Mouse (Mus musculus) limb, embryonic 13.5 days (tissue): Measurements from ENCODE around the gene Flt3. TPM values are rescaled to one million over a fixed set of nuclear protein-coding genes. Genes with fewer than 3 reads are reported as not detected.

Experiments
- ATAC-seq: fragments of 200-750 bp; cut with Nextera tagmentation; 2 replicates; pipeline ENCODE4 v1.8.0; 2017; ENCODE audit warnings: low read depth, moderate number of reproducible peaks, moderate TSS enrichment; ENCODE audit not compliant: low FRiP score
- H3K27ac ChIP-seq: fragments of 300-500 bp; sonication (generic); 2 replicates; pipeline ENCODE4 v1.5.1; 2015; ENCODE audit warnings: inconsistent platforms, mild to moderate bottlenecking, moderate library complexity
- H3K27me3 ChIP-seq: fragments of 300-500 bp; sonication (generic); 2 replicates; pipeline ENCODE4 v1.6.1; 2015; ENCODE audit warnings: mild to moderate bottlenecking, inconsistent platforms
- H3K36me3 ChIP-seq: fragments of 300-500 bp; sonication (generic); 2 replicates; pipeline ENCODE4 v1.6.1; 2015; ENCODE audit warnings: inconsistent platforms, mild to moderate bottlenecking, moderate library complexity
- H3K4me1 ChIP-seq: fragments of 300-500 bp; sonication (generic); 2 replicates; pipeline ENCODE4 v1.6.1; 2015; ENCODE audit warnings: inconsistent platforms
- H3K4me2 ChIP-seq: fragments of 300-500 bp; sonication (generic); replicated peaks from 2 replicates; pipeline ENCODE4 v1.6.1; 2015; ENCODE audit warnings: inconsistent platforms, mild to moderate bottlenecking, moderate library complexity
- H3K4me3 ChIP-seq: fragments of 300-500 bp; sonication (generic); 2 replicates; pipeline ENCODE4 v1.5.1; 2015; ENCODE audit warnings: moderate library complexity, mild to moderate bottlenecking, inconsistent platforms
- H3K9ac ChIP-seq: fragments of 300-500 bp; sonication (generic); 2 replicates; pipeline ENCODE4 v1.6.1; 2015; ENCODE audit warnings: mild to moderate bottlenecking, inconsistent platforms
- H3K9me3 ChIP-seq: fragments of 300-500 bp; sonication (generic); 2 replicates; pipeline ENCODE4 v1.6.1; 2016; ENCODE audit warnings: inconsistent platforms
- WGBS: fragments of 180-500 bp; shearing (Covaris S2); methylation state at CpG from one replicate; pipeline ENCODE4 v1.1.7; 2015; 5-methylcytosine and 5-hydroxymethylcytosine counted together
- polyA plus RNA-seq: library from polyadenylated mRNA; unstranded; fragments of >200 nt; fragmentation: Nextera tagmentation; extraction: Ambion mirVana; gene quantifications from 2 replicates; pipeline ENCODE4 v1.2.1, GENCODE M21; 2015

The Flt3 gene
- polyA plus RNA-seq, 1 experiment from 2014 or later, result 0.17 TPM

GRCm38 (mm10) chr5:147368221-147368620 lies 32.1 kb downstream of the Flt3 start:
- WGBS, result 87% methylated on average over 6 of the region's 6 CpGs
- no peak for ATAC-seq

GRCm38 (mm10) chr5:147365995-147366765 lies 34.1 kb downstream of the Flt3 start:
- H3K4me1 ChIP-seq, result no peaks in the 10 kb centered on the region
- H3K27me3 ChIP-seq, result peaks cover 3% of the 10 kb centered on the region; the same call in 1 of the 2 replicates
- no peak overlapping the region for H3K9ac ChIP-seq
- H3K4me2 ChIP-seq, result peak overlapping the region; percentile 16; the same call in 1 of the 2 replicates
- no peaks in the 10 kb centered on the region for H3K9me3 ChIP-seq
- 52% methylated on average over 16 of the region's 16 CpGs for WGBS
- no peak for ATAC-seq
- H3K27ac ChIP-seq, result no peak overlapping the region
- H3K4me3 ChIP-seq, result no peak overlapping the region
- H3K36me3 ChIP-seq, result no peaks in the 10 kb centered on the region

More at GRCm38 (mm10) chr5:147368221-147368620, 32.1 kb downstream of the Flt3 start:
- Histone ChIP-seq H3K36me3 (no peaks in the 10 kb centered on the region), H3K9me3 (no peaks in the 10 kb centered on the region), H3K4me1 (no peaks in the 10 kb centered on the region), H3K27ac (no peak overlapping the region), H3K4me2 (no peak overlapping the region), H3K9ac (no peak overlapping the region), H3K27me3 (peaks cover 3% of the 10 kb centered on the region; the same call in 1 of the 2 replicates), H3K4me3 (no peak overlapping the region)

DNA sequence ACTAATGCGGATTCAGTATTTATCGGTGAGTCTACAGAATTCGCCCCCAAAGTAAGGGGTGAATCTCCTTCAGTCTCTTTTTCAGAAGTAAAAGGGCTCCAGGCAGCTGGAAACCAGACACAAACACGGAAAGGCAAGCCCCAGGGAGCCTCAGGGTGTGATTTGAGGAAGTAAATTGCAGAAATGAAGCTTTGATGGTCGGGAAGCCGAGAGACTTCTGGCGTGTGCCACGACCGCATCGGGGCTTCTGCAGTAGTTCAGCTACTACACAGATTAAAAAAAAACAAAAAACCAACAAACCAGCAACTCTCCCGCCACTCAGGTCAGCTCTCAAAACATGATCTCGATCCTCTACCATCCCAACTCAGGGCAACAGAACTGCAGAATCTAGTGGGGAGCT lies 37.2 kb downstream of the Flt3 start:
- WGBS, result 54% methylated on average over 12 of the region's 12 CpGs
- Histone ChIP-seq H3K4me2 (no peak overlapping the region), H3K9me3 (no peaks in the 10 kb centered on the region), H3K36me3 (no peaks in the 10 kb centered on the region), H3K27me3 (no peaks in the 10 kb centered on the region), H3K4me1 (no peaks in the 10 kb centered on the region), H3K27ac (no peak overlapping the region), H3K4me3 (no peak overlapping the region), H3K9ac (no peak overlapping the region)
- no peak for ATAC-seq

GRCm38 (mm10) chr5:147358481-147358880 lies 41.8 kb downstream of the Flt3 start:
- no peak for ATAC-seq
- 83% methylated on average over 11 of the region's 11 CpGs for WGBS
- no peaks in the 10 kb centered on the region for H3K4me1 ChIP-seq

DNA sequence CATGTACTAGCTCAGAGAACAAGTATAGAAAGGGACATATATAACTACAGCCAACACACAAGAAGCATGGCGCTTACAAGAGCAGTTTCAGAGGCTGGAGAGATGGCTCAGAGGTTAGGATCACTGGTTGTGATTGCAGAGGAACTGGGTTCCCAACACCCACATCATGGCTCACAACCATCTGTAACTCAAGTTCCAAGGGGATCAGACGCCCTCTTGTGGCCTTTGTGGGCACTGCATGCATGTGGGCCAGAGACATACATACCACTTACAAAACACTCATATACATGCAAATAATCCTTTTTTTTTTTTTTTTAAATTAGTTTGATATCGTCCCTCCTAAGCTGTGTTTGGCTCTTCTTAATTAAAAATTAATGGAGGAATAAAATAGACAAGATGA lies 42.8 kb downstream of the Flt3 start:
- Histone ChIP-seq H3K9ac (no peak overlapping the region), H3K4me2 (no peak overlapping the region), H3K27me3 (no peaks in the 10 kb centered on the region), H3K27ac (no peak overlapping the region), H3K4me3 (no peak overlapping the region), H3K4me1 (no peaks in the 10 kb centered on the region), H3K36me3 (no peaks in the 10 kb centered on the region), H3K9me3 (no peaks in the 10 kb centered on the region)
- WGBS, result 51% methylated on average over 3 of the region's 3 CpGs
- no peak for ATAC-seq

More at GRCm38 (mm10) chr5:147358481-147358880, 41.8 kb downstream of the Flt3 start:
- Histone ChIP-seq H3K27ac (no peak overlapping the region), H3K4me2 (no peak overlapping the region), H3K9ac (no peak overlapping the region), H3K4me3 (no peak overlapping the region), H3K9me3 (no peaks in the 10 kb centered on the region), H3K27me3 (no peaks in the 10 kb centered on the region), H3K36me3 (no peaks in the 10 kb centered on the region)

- H3K9ac ChIP-seq, result no peak overlapping the region
- no peaks in the 10 kb centered on the region for H3K4me1 ChIP-seq
- H3K4me3 ChIP-seq, result no peak overlapping the region
- no peak for ATAC-seq
- 89% methylated on average over 13 of the region's 13 CpGs for WGBS
- no peaks in the 10 kb centered on the region for H3K9me3 ChIP-seq
- no peaks in the 10 kb centered on the region for H3K27me3 ChIP-seq
- H3K27ac ChIP-seq, result no peak overlapping the region
- H3K36me3 ChIP-seq, result no peaks in the 10 kb centered on the region
- no peak overlapping the region for H3K4me2 ChIP-seq
Observed at GRCm38 (mm10) chr5:147356260-147357055, 43.8 kb downstream of the Flt3 start.

DNA sequence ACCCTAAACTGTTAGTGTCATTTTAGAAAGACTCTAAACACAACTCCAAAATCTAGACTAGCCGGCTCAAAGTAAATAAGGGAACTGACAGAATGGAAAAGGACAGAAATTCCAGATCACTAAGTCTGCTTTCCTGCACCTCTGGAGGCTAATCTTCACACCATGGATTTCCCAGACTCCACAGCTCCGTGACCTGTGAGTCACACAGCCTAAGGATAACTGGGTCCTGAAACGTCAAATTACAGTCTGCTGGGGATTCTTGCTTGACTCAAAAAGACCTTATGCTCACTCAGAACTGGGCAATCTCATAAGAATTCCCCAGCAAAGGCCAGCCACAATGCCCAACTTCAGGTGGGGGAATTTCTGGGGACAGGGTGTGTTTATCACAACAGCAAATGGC lies 44.5 kb downstream of the Flt3 start:
- Histone ChIP-seq H3K27me3 (no peaks in the 10 kb centered on the region), H3K27ac (no peak overlapping the region), H3K36me3 (no peaks in the 10 kb centered on the region), H3K4me3 (no peak overlapping the region), H3K4me1 (no peaks in the 10 kb centered on the region), H3K9me3 (no peaks in the 10 kb centered on the region), H3K9ac (no peak overlapping the region), H3K4me2 (no peak overlapping the region)
- 61% methylated on average over 3 of the region's 3 CpGs for WGBS
- no peak for ATAC-seq

DNA sequence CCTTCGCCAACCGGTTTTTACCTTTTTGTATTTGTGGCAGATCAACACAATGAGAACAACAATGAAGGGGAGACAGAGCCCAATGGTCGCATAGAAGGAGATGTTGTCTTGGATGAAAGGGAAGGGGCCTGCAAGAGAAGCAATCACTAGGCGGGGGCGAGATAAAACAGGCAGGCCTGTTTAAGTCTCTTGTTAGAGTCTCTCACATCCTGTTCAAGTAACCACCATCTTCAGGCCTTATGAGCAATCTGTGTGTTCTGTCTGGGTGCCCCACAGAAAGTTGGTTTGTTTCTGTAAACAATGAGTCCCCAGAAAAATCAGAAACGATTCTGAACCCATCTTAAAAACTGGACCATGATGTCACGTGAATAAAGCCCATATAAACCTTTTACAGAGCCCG lies 45.3 kb downstream of the Flt3 start:
- no peaks in the 10 kb centered on the region for H3K9me3 ChIP-seq
- H3K9ac ChIP-seq, result no peak overlapping the region
- H3K4me2 ChIP-seq, result no peak overlapping the region
- 72% methylated on average over 8 of the region's 8 CpGs for WGBS
- no peak overlapping the region for H3K27ac ChIP-seq
- H3K4me1 ChIP-seq, result no peaks in the 10 kb centered on the region
- H3K27me3 ChIP-seq, result no peaks in the 10 kb centered on the region
- no peak overlapping the region for H3K4me3 ChIP-seq
- ATAC-seq, result no peak
- H3K36me3 ChIP-seq, result no peaks in the 10 kb centered on the region

- Histone ChIP-seq H3K9me3 (no peaks in the 10 kb centered on the region), H3K27ac (no peak overlapping the region), H3K27me3 (no peaks in the 10 kb centered on the region), H3K4me2 (no peak overlapping the region), H3K4me1 (no peaks in the 10 kb centered on the region), H3K9ac (no peak overlapping the region), H3K36me3 (no peaks in the 10 kb centered on the region), H3K4me3 (no peak overlapping the region)
- WGBS, result 54% methylated on average over 17 of the region's 17 CpGs
- no peak for ATAC-seq
Observed at GRCm38 (mm10) chr5:147354161-147354780, 46.0 kb downstream of the Flt3 start.

DNA sequence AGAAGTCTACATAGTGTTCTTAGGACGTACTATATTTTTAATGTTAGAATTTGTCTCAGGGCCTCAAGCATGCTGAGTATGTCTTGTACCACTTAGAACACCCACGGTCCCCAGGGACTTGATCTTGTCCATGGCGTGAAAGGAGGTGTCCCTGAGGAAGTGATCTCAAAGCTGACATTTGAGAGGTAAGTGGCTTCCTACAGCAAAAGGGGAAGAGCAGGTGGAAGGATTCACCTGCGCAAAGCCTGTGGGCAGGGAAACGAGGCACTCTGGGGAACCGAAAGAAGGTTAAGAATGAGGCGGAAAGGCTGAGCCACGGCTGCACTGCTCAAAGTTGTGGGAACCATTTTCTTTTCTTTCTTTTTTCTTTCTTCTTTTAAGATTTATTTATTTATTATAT lies 48.4 kb downstream of the Flt3 start:
- H3K4me1 ChIP-seq, result no peaks in the 10 kb centered on the region
- no peaks in the 10 kb centered on the region for H3K27me3 ChIP-seq
- H3K9me3 ChIP-seq, result no peaks in the 10 kb centered on the region
- H3K36me3 ChIP-seq, result no peaks in the 10 kb centered on the region
- no peak overlapping the region for H3K4me3 ChIP-seq
- WGBS, result 88% methylated on average over 8 of the region's 8 CpGs
- no peak for ATAC-seq
- no peak overlapping the region for H3K27ac ChIP-seq
- H3K4me2 ChIP-seq, result no peak overlapping the region
- H3K9ac ChIP-seq, result no peak overlapping the region

DNA sequence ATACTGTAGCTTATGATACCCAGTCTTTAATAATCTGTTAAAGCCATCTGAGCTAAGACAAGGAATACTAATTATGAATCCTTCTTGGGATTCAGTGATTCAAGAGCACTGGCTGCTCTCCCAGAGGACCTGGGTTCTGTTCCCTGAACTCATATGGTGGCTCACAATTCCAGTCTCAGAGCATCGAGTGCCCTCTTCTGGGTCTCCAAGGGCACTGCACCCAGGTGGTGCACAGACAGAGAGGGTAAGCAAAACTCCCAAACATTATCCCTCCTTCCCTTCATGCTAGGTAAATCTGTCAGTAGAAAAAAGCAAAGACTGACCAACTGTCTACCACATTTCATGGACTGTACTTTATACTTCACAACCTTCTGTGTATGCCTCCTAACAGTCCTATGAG lies 54.3 kb downstream of the Flt3 start:
- no peak overlapping the region for H3K27ac ChIP-seq
- H3K4me1 ChIP-seq, result peaks cover 3% of the 10 kb centered on the region
- WGBS, result 76% methylated on average over 1 of the region's 1 CpGs
- no peak overlapping the region for H3K4me2 ChIP-seq
- no peak overlapping the region for H3K4me3 ChIP-seq
- H3K9ac ChIP-seq, result no peak overlapping the region
- no peaks in the 10 kb centered on the region for H3K36me3 ChIP-seq
- H3K27me3 ChIP-seq, result peaks cover 5% of the 10 kb centered on the region; the same call in 1 of the 2 replicates
- H3K9me3 ChIP-seq, result 0 out of 2 replicates have a peak, but pooled peaks cover 4% of the 10 kb centered on the region
- ATAC-seq, result no peak

GRCm38 (mm10) chr5:147343904-147344303 lies 56.4 kb downstream of the Flt3 start:
- Histone ChIP-seq H3K36me3 (no peaks in the 10 kb centered on the region), H3K4me1 (peaks cover 6% of the 10 kb centered on the region), H3K4me3 (no peak overlapping the region), H3K4me2 (no peak overlapping the region), H3K9me3 (0 out of 2 replicates have a peak, but pooled peaks cover 4% of the 10 kb centered on the region), H3K9ac (no peak overlapping the region), H3K27me3 (peaks cover 5% of the 10 kb centered on the region; the same call in 1 of the 2 replicates), H3K27ac (no peak overlapping the region)
- WGBS, result 91% methylated on average over 10 of the region's 10 CpGs
- no peak for ATAC-seq
